Mouse (Mus musculus) layer of hippocampus, adult 9-11 months (tissue): Measurements from ENCODE around the gene Gm4846.
"Not testable (repeated sequence)": the region's sequence is repeated elsewhere in the genome, so short reads cannot be mapped to it uniquely, and the experiment has no call there.

Experiments
- DNase-seq: peaks from one replicate; pipeline ENCODE4 v3.0.0; 2022

Gm4846 gene

DNA sequence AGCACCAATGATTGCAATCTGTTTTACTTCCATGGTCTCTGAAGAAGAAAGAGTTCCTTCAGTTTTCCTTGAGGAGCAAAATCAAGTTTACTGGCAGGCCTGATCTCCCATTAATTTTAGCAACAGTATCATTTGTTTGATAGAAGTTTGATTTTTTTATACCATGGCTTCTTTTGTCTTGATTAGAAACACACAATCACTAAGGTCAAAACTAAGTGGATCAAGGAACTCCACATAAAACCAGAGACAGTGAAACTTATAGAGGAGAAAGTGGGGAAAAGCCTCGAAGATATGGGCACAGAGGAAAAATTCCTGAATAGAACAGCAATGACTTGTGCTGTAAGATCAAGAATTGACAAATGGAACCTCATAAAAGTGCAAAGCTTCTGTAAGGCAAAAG is at the start of gene Gm4846:
TSS of gene Gm4846 (minus strand) at position 101 of the 400 bp plus-strand sequence.
- DNase-seq: not testable (repeated sequence)

DNA sequence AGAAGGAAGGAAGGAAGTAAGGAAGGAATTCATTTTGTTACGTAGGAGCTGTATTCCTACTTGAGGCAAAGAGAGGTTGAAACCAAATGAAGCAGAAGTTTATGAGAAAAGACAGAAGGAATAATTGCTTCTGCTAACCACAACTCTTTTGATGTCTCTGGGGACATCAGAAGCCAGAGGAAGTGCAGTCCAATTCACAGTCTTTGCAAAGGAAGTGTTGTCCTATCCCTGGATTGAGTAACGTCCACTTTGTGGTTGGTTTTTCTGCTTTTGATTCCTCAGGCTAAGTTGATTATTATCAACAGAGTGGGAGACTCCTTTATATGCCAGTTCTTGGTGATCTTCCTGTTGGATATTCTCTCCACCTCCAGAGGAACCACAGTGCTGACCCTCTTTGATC is 34.1 kb upstream of the Gm4846 start:
- not testable (repeated sequence) for DNase-seq

DNA sequence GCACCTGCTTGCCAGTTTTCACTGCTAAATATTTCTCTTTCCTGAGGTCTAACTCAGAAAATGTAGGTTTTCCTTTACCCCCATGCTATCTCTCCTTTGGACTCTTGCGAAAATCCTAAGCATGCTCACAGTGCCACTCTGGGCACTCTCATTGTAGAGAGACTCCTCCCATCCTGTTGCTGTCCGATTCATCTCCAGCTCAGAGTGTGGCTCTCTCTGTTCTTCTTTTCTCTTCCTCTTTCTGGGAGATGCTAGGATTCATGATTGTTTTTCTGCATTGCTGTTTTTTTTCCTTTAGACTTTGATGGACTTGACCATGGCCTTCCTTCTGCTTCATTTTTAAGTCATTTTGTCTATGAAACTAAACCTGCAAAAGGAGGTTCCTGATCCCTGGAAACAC is 27.3 kb upstream of the Gm4846 start:
- DNase-seq: not testable (repeated sequence)

DNA sequence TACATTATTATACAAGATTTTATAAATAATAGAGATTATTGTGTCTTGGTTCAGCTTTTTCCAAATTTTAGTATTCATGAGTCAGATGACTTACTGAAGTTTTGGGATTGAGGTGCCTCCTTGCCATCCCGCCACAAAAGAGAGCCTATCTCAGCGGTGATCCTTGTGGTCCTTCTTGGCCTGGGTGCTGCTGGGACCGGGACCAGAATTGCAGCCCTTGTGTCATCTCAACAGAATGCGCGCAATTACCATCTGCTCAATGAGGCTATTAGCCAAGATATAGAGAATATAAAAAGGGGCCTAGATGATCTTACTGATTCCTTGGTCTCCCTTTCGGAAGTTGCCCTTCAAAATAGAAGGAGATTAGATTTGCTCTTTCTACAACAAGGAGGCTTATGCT is 22.2 kb upstream of the Gm4846 start:
- not testable (repeated sequence) for DNase-seq

DNA sequence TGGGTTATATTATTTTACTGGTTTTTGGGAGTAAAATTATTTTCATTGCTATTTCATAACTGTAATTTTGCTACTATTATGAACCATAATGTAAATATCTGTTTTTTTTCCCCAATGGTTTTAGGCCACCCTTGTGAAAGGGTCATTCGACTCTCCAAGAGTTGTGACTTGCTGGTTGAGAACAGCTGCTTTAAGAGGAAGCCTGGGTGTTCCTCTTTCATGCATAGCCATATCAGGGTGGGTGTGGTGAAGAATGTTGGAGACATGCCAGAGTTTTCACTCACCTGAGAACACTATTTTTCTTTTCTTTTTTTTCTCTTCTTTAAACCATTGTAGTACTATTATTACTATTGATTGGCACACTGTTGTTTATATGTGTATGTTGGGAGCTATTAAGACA is 19.2 kb upstream of the Gm4846 start:
- no peak for DNase-seq

DNA sequence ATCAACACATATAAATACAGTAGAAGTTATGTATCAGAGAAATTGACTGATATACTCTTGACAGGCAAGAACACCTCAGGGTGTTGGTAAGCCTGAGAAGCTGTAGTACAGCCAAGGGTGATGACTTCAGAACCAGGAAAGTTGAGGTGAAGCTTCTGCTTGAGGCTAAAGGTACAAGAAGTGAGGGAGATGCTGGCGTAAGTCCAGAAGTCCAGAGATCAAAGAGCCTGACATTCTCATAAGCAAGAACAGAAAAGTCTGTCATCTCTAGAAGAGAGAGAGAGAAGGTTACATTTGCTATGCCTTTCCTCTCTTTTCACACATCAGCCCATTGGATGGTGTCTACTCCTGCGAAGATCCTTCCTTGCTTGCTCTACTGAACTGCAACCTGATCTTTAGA is 6.8 kb upstream of the Gm4846 start:
- DNase-seq: not testable (repeated sequence)

DNA sequence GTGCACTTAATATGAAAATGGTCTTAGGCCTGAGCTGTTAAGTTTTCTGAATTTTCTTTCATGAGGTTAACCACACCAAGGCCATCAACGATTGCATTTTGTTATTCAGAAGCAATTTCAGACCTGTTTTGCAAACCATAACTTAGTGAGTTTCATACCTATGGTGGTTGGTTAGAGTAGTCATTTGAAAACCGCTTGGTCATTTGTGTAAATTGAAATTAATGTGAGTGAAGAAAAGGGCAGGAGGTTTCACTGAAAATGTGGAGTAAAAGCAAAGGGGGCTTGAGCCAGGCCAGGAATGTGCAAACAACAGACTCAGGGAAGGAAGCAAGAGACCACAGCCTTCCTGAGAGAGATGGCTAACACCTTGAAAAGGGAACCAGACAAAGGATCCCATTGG is 17.9 kb downstream of the Gm4846 start:
- no peak for DNase-seq

DNA sequence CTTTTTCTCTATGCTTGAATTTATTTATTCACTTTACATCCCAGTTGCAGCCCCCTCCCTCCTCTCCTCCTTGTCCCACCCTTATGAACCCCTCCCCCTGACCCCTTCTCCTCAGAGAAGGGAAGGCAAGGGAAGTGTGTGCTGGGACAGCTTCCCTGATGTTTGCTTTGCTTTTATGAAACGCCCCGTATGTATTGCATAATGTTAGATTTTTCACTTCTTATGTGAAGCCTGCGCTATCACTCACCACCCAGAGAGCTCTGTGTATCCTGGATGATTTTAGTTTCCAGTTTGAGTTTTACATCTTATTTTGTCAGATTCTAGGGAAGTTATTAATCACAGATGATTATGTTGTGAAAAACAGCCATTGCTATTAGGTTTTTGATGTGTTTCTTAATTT is 30.2 kb downstream of the Gm4846 start:
- DNase-seq: no peak

DNA sequence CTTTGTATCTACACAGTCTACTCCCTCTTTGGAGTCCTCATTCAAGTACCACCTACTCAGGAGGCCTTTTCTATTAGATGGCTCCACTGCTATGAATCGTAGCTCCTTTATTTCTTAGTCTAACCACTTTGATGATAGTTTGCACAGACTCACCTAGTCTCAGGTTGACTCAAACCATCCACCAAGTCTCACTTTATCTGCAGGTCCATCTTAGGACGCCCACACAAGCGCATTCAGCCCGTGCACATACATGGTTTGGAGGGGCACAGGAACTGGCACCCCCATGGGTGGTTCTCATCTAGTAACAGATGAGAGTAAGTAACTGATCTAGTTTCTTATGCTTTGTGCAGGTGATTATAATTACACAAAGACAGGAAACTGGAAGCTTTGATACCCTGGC is 34.8 kb downstream of the Gm4846 start:
- DNase-seq: no peak

DNA sequence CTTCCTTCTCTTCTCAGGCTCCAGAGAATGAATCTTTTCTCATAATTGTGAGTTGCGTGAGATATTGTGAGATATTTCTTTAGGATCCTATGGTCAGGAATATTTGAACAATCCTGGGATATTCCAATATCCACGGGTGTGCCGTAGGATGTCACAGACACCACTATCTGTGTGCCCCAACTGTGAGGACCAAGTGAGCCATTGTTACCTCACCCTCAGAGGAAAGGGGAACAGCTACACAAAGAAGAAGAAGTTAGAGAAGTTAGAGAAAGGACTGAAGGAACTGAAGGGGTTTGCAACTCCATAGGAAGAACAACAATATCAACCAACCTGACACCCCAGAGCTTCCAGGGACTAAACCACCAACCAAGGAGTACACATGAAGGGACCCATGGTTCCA is 55.4 kb downstream of the Gm4846 start:
- no peak for DNase-seq

DNA sequence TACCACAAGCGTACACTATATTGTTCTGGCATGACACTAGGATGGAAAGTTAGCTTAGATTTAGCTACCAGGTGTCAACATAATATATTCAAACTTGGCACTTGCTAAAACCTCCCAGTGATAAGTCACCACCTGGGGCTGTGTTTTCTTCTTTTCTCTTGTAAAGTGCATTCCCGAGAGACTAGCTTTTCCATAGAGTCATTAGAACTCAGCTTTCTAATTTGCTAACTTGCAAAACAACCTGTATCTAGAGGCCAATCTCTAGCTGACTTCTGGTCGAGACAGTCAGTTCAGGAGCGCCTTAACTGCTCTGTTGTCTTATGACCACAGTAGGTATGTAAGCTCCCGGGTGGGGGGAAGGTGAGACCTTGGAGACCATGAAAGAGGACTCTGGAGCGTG is 58.0 kb downstream of the Gm4846 start:
- no peak for DNase-seq
